Mouse (Mus musculus) gastrocnemius, postnatal 10 days (tissue): Measurements from ENCODE around the gene Mrpl2. TPM values are rescaled to one million over a fixed set of nuclear protein-coding genes. Genes with fewer than 3 reads are reported as not detected.

Experiments
- DNase-seq: peaks from one replicate; pipeline ENCODE4 v3.0.0; 2021; ENCODE audit warnings: mixed read lengths
- long read RNA-seq, 2 experiments: library from polyadenylated mRNA; stranded (forward); transcript quantifications; one replicate each; pipeline ENCODE4 v2.0.0; 2021
- total RNA-seq, 2 experiments: library from RNA; stranded (reverse); gene quantifications; 2 replicates each; pipeline ENCODE4 v1.2.3; 2021

Mrpl2 gene
- 100 to 1,000 TPM; 101 to 117 TPM for total RNA-seq
- long read RNA-seq, experiment 1, transcript Mrpl2-201 (7 exons, 1,031 nt), result major isoform, 66 of 81 reads
- long read RNA-seq, experiment 1, partial matches to known transcripts, result 4 of 81 reads
- long read RNA-seq, experiment 1, other reads (novel, unspliced or antisense), result 7 of 81 reads
- long read RNA-seq, experiment 2, transcript Mrpl2-201 (7 exons, 1,031 nt), result major isoform, 89 of 95 reads
- long read RNA-seq, experiment 2, partial matches to known transcripts, result 0 of 95 reads
- long read RNA-seq, experiment 2, other reads (novel, unspliced or antisense), result 3 of 95 reads

- DNase-seq, result peak; percentile 98
Observed at GRCm38 (mm10) chr17:46645561-46646321, at the start of gene Mrpl2, which contains the start of gene Klc4. Gene Mrpl2, plus strand, starts transcription at chr17:46646229. Gene Klc4, minus strand, starts transcription at chr17:46646022.

GRCm38 (mm10) chr17:46597956-46598355 is 48.1 kb upstream of the Mrpl2 start:
- no peak for DNase-seq

- DNase-seq, result no peak
Observed at GRCm38 (mm10) chr17:46598963-46599362, 47.1 kb upstream of the Mrpl2 start.

- no peak for DNase-seq
Observed at GRCm38 (mm10) chr17:46600569-46600968, 45.5 kb upstream of the Mrpl2 start.

GRCm38 (mm10) chr17:46602212-46602611 is 43.8 kb upstream of the Mrpl2 start:
- DNase-seq, result no peak

- DNase-seq, result no peak
Observed at GRCm38 (mm10) chr17:46603229-46603628, 42.8 kb upstream of the Mrpl2 start.

GRCm38 (mm10) chr17:46605126-46605525 is 40.9 kb upstream of the Mrpl2 start:
- DNase-seq, result no peak

- DNase-seq, result no peak
Observed at GRCm38 (mm10) chr17:46605987-46606386, 40.0 kb upstream of the Mrpl2 start.

- no peak for DNase-seq
Observed at GRCm38 (mm10) chr17:46609721-46610514, 36.1 kb upstream of the Mrpl2 start.

GRCm38 (mm10) chr17:46611316-46611715 is 34.7 kb upstream of the Mrpl2 start:
- no peak for DNase-seq

- no peak for DNase-seq
Observed at GRCm38 (mm10) chr17:46612189-46612588, 33.8 kb upstream of the Mrpl2 start.

GRCm38 (mm10) chr17:46612820-46613219 is 33.2 kb upstream of the Mrpl2 start:
- no peak for DNase-seq

- DNase-seq, result no peak
Observed at GRCm38 (mm10) chr17:46613229-46613628, 32.8 kb upstream of the Mrpl2 start.

GRCm38 (mm10) chr17:46617799-46618198 is 28.2 kb upstream of the Mrpl2 start:
- no peak for DNase-seq

- no peak for DNase-seq
Observed at GRCm38 (mm10) chr17:46618394-46618768, 27.6 kb upstream of the Mrpl2 start.

GRCm38 (mm10) chr17:46618769-46619682 is 27.0 kb upstream of the Mrpl2 start:
- DNase-seq, result no peak

- DNase-seq, result no peak
Observed at GRCm38 (mm10) chr17:46619683-46620357, 26.2 kb upstream of the Mrpl2 start.

GRCm38 (mm10) chr17:46621324-46621723 is 24.7 kb upstream of the Mrpl2 start:
- peak; percentile 53 for DNase-seq

- DNase-seq, result no peak
Observed at GRCm38 (mm10) chr17:46622269-46622668, 23.8 kb upstream of the Mrpl2 start.

GRCm38 (mm10) chr17:46623819-46624557 is 22.0 kb upstream of the Mrpl2 start:
- DNase-seq, result no peak
